Mouse (Mus musculus): ENCODE data around the gene Pgpep1. TPM values are rescaled to one million over a fixed set of nuclear protein-coding genes. Genes with fewer than 3 reads are reported as not detected.

The Pgpep1 gene
- total and polyA plus RNA-seq, 2 experiments from 2014 or later, result 44.2 to 65.7 TPM

- 70% methylated on average over 17 of the region's 17 CpGs for WGBS
- Histone ChIP-seq H3K4me3 (ENCODE audit: low read length) (no peak overlapping the region), H3K4me2 (ENCODE audit: low read depth, low read length) (no peak overlapping the region), H3K27ac (no peak overlapping the region), H3K36me3 (ENCODE audit: insufficient read depth, low read length) (peaks cover 1% of the 10 kb centered on the region; the same call in 1 of the 2 replicates), H3K4me1 (ENCODE audit: insufficient read depth, low read length) (peaks cover 34% of the 10 kb centered on the region), H3K9ac (replicated peaks; ENCODE audit: low read length) (no peak overlapping the region), H3K27me3 (ENCODE audit: insufficient read depth, low read length) (no peaks in the 10 kb centered on the region), H3K9me3 (ENCODE audit: low read length) (no peaks in the 10 kb centered on the region)
- ATAC-seq, result no peak
- DNase-seq (ENCODE audit: low spot score), result peak; percentile 55
- peak; percentile 59 for TF ChIP-seq CTCF (IDR thresholded peaks at IDR 0.05; ENCODE audit: low read depth)
These were observed 63.3 kb downstream of the Pgpep1 start for GRCm38 (mm10) chr8:70596775-70597416.

Other genes starting within 250 kb of the Pgpep1 start
- 51.8 and 54.0 TPM in 2 replicates for gene Crtc1, start 220.8 kb downstream of the Pgpep1 start, total RNA-seq (2014; rRNA removed)
- gene Crtc1, start 220.8 kb downstream of the Pgpep1 start, polyA plus RNA-seq (2015; fragmentation: Nextera tagmentation; extraction: Ambion mirVana), result 31.5 and 39.3 TPM in 2 replicates
- 61.8 and 65.4 TPM in 2 replicates for gene Klhl26, start 183.4 kb downstream of the Pgpep1 start, total RNA-seq (2014; rRNA removed)
- 33.6 and 35.8 TPM in 2 replicates for gene Klhl26, start 183.4 kb downstream of the Pgpep1 start, polyA plus RNA-seq (2015; fragmentation: Nextera tagmentation; extraction: Ambion mirVana)
- gene Tmem59l, start 173.0 kb downstream of the Pgpep1 start, total RNA-seq (2014; rRNA removed), result 196 and 198 TPM in 2 replicates
- gene Tmem59l, start 173.0 kb downstream of the Pgpep1 start, polyA plus RNA-seq (2015; fragmentation: Nextera tagmentation; extraction: Ambion mirVana), result 191 and 205 TPM in 2 replicates
- gene Crlf1, start 167.2 kb downstream of the Pgpep1 start, total RNA-seq (2014; rRNA removed), result 6.5 and 26.7 TPM in 2 replicates
- 16.3 and 17.3 TPM in 2 replicates for gene Crlf1, start 167.2 kb downstream of the Pgpep1 start, polyA plus RNA-seq (2015; fragmentation: Nextera tagmentation; extraction: Ambion mirVana)
- gene Rex1bd, start 153.6 kb downstream of the Pgpep1 start, total RNA-seq (2014; rRNA removed), result 140 TPM in 2 replicates
- 188 and 190 TPM in 2 replicates for gene Rex1bd, start 153.6 kb downstream of the Pgpep1 start, polyA plus RNA-seq (2015; fragmentation: Nextera tagmentation; extraction: Ambion mirVana)
- 510 and 535 TPM in 2 replicates for gene Uba52, start 149.6 kb downstream of the Pgpep1 start, total RNA-seq (2014; rRNA removed)
- gene Uba52, start 149.6 kb downstream of the Pgpep1 start, polyA plus RNA-seq (2015; fragmentation: Nextera tagmentation; extraction: Ambion mirVana), result 717 and 784 TPM in 2 replicates
- gene Fkbp8, start 132.7 kb downstream of the Pgpep1 start, total RNA-seq (2014; rRNA removed), result 532 and 593 TPM in 2 replicates
- gene Fkbp8, start 132.7 kb downstream of the Pgpep1 start, polyA plus RNA-seq (2015; fragmentation: Nextera tagmentation; extraction: Ambion mirVana), result 343 and 360 TPM in 2 replicates
- gene Kxd1, start 132.4 kb downstream of the Pgpep1 start, total RNA-seq (2014; rRNA removed), result 48.7 and 56.8 TPM in 2 replicates
- 53.8 and 56.6 TPM in 2 replicates for gene Kxd1, start 132.4 kb downstream of the Pgpep1 start, polyA plus RNA-seq (2015; fragmentation: Nextera tagmentation; extraction: Ambion mirVana)
- gene Ell, start 120.9 kb downstream of the Pgpep1 start, total RNA-seq (2014; rRNA removed), result 15.6 and 16.7 TPM in 2 replicates
- gene Ell, start 120.9 kb downstream of the Pgpep1 start, polyA plus RNA-seq (2015; fragmentation: Nextera tagmentation; extraction: Ambion mirVana), result 10.0 and 10.8 TPM in 2 replicates
- gene Isyna1, start 66.0 kb downstream of the Pgpep1 start, total RNA-seq (2014; rRNA removed), result 152 and 207 TPM in 2 replicates
- gene Isyna1, start 66.0 kb downstream of the Pgpep1 start, polyA plus RNA-seq (2015; fragmentation: Nextera tagmentation; extraction: Ambion mirVana), result 99.3 and 113 TPM in 2 replicates
- 248 and 349 TPM in 2 replicates for gene Ssbp4, start 51.5 kb downstream of the Pgpep1 start, total RNA-seq (2014; rRNA removed)
- 188 and 189 TPM in 2 replicates for gene Ssbp4, start 51.5 kb downstream of the Pgpep1 start, polyA plus RNA-seq (2015; fragmentation: Nextera tagmentation; extraction: Ambion mirVana)
- 0.65 and 3.3 TPM in 2 replicates for gene Lrrc25, start 44.2 kb downstream of the Pgpep1 start, total RNA-seq (2014; rRNA removed)
- gene Lrrc25, start 44.2 kb downstream of the Pgpep1 start, polyA plus RNA-seq (2015; fragmentation: Nextera tagmentation; extraction: Ambion mirVana), result 1.3 and 1.5 TPM in 2 replicates
- gene Gdf15, start 27.9 kb downstream of the Pgpep1 start, total RNA-seq (2014; rRNA removed), result 1.7 TPM in 1 of 2 replicates, not detected in the other
- 0.25 and 0.41 TPM in 2 replicates for gene Gdf15, start 27.9 kb downstream of the Pgpep1 start, polyA plus RNA-seq (2015; fragmentation: Nextera tagmentation; extraction: Ambion mirVana)
- gene Lsm4, start 12.9 kb upstream of the Pgpep1 start, total RNA-seq (2014; rRNA removed), result 301 and 453 TPM in 2 replicates
- gene Lsm4, start 12.9 kb upstream of the Pgpep1 start, polyA plus RNA-seq (2015; fragmentation: Nextera tagmentation; extraction: Ambion mirVana), result 188 and 190 TPM in 2 replicates
- 486 and 650 TPM in 2 replicates for gene Jund, start 38.6 kb upstream of the Pgpep1 start, total RNA-seq (2014; rRNA removed)
- 90.4 and 96.3 TPM in 2 replicates for gene Jund, start 38.6 kb upstream of the Pgpep1 start, polyA plus RNA-seq (2015; fragmentation: Nextera tagmentation; extraction: Ambion mirVana)
- 0.05 and 0.18 TPM in 2 replicates for gene Iqcn, start 43.1 kb upstream of the Pgpep1 start, total RNA-seq (2014; rRNA removed)
- gene Iqcn, start 43.1 kb upstream of the Pgpep1 start, polyA plus RNA-seq (2015; fragmentation: Nextera tagmentation; extraction: Ambion mirVana), result 0.05 and 0.08 TPM in 2 replicates
- gene Gm3336, start 58.2 kb upstream of the Pgpep1 start, total RNA-seq (2014; rRNA removed), result not detected in 2 replicates
- not detected in 2 replicates for gene Gm3336, start 58.2 kb upstream of the Pgpep1 start, polyA plus RNA-seq (2015; fragmentation: Nextera tagmentation; extraction: Ambion mirVana)
- gene Pde4c, start 63.3 kb upstream of the Pgpep1 start, total RNA-seq (2014; rRNA removed), result 0.26 and 0.72 TPM in 2 replicates
- 0.20 and 0.31 TPM in 2 replicates for gene Pde4c, start 63.3 kb upstream of the Pgpep1 start, polyA plus RNA-seq (2015; fragmentation: Nextera tagmentation; extraction: Ambion mirVana)
- gene Rab3a, start 94.3 kb upstream of the Pgpep1 start, total RNA-seq (2014; rRNA removed), result 610 and 693 TPM in 2 replicates
- 693 and 724 TPM in 2 replicates for gene Rab3a, start 94.3 kb upstream of the Pgpep1 start, polyA plus RNA-seq (2015; fragmentation: Nextera tagmentation; extraction: Ambion mirVana)
- gene Mpv17l2, start 100.6 kb upstream of the Pgpep1 start, total RNA-seq (2014; rRNA removed), result 37.2 and 53.9 TPM in 2 replicates
- 56.1 and 63.3 TPM in 2 replicates for gene Mpv17l2, start 100.6 kb upstream of the Pgpep1 start, polyA plus RNA-seq (2015; fragmentation: Nextera tagmentation; extraction: Ambion mirVana)
- 162 and 176 TPM in 2 replicates for gene Pik3r2, start 116.3 kb upstream of the Pgpep1 start, total RNA-seq (2014; rRNA removed)
- gene Pik3r2, start 116.3 kb upstream of the Pgpep1 start, polyA plus RNA-seq (2015; fragmentation: Nextera tagmentation; extraction: Ambion mirVana), result 101 and 103 TPM in 2 replicates
- gene Mast3, start 144.7 kb upstream of the Pgpep1 start, total RNA-seq (2014; rRNA removed), result 35.2 and 42.1 TPM in 2 replicates
- gene Mast3, start 144.7 kb upstream of the Pgpep1 start, polyA plus RNA-seq (2015; fragmentation: Nextera tagmentation; extraction: Ambion mirVana), result 16.2 and 16.7 TPM in 2 replicates
- gene Il12rb1, start 148.1 kb upstream of the Pgpep1 start, total RNA-seq (2014; rRNA removed), result not detected in 2 replicates
- not detected in 2 replicates for gene Il12rb1, start 148.1 kb upstream of the Pgpep1 start, polyA plus RNA-seq (2015; fragmentation: Nextera tagmentation; extraction: Ambion mirVana)
- 12.1 and 17.1 TPM in 2 replicates for gene Arrdc2, start 179.3 kb upstream of the Pgpep1 start, total RNA-seq (2014; rRNA removed)
- gene Arrdc2, start 179.3 kb upstream of the Pgpep1 start, polyA plus RNA-seq (2015; fragmentation: Nextera tagmentation; extraction: Ambion mirVana), result 4.6 and 4.9 TPM in 2 replicates
- gene Kcnn1, start 202.9 kb upstream of the Pgpep1 start, total RNA-seq (2014; rRNA removed), result 29.8 and 33.6 TPM in 2 replicates
- gene Kcnn1, start 202.9 kb upstream of the Pgpep1 start, polyA plus RNA-seq (2015; fragmentation: Nextera tagmentation; extraction: Ambion mirVana), result 7.8 and 10.8 TPM in 2 replicates
- 36.0 and 45.1 TPM in 2 replicates for gene Ccdc124, start 213.5 kb upstream of the Pgpep1 start, total RNA-seq (2014; rRNA removed)
- gene Ccdc124, start 213.5 kb upstream of the Pgpep1 start, polyA plus RNA-seq (2015; fragmentation: Nextera tagmentation; extraction: Ambion mirVana), result 145 and 154 TPM in 2 replicates
- 2.5 and 2.8 TPM in 2 replicates for gene Slc5a5, start 232.4 kb upstream of the Pgpep1 start, total RNA-seq (2014; rRNA removed)
- 4.2 and 4.3 TPM in 2 replicates for gene Slc5a5, start 232.4 kb upstream of the Pgpep1 start, polyA plus RNA-seq (2015; fragmentation: Nextera tagmentation; extraction: Ambion mirVana)
- 1,411 and 1,940 TPM in 2 replicates for gene Rpl18a, start 237.0 kb upstream of the Pgpep1 start, total RNA-seq (2014; rRNA removed)
- 2,686 and 2,710 TPM in 2 replicates for gene Rpl18a, start 237.0 kb upstream of the Pgpep1 start, polyA plus RNA-seq (2015; fragmentation: Nextera tagmentation; extraction: Ambion mirVana)
- gene Map1s, start 245.5 kb upstream of the Pgpep1 start, total RNA-seq (2014; rRNA removed), result 98.1 and 98.6 TPM in 2 replicates
- 52.3 and 54.4 TPM in 2 replicates for gene Map1s, start 245.5 kb upstream of the Pgpep1 start, polyA plus RNA-seq (2015; fragmentation: Nextera tagmentation; extraction: Ambion mirVana)

Measured in hindbrain, postnatal 0 days (tissue).